Mouse (Mus musculus) left cerebral cortex, postnatal 14 days (tissue): ENCODE results near the gene Pvrig. TPM values are rescaled to one million over a fixed set of nuclear protein-coding genes. Genes with fewer than 3 reads are reported as not detected.
"Not testable (repeated sequence)": the region's sequence is repeated elsewhere in the genome, so short reads cannot be mapped to it uniquely, and the experiment has no call there.

Experiments
- DNase-seq, 2 experiments: peaks; one replicate each; pipeline ENCODE4 v3.0.0; 2021 to 2022; ENCODE audit warnings: low spot score in 2 of 2, mixed read lengths in 1 of 2
- intact Hi-C: fragments of 180-260 bp; cut with DNase I; formaldehyde crosslinking; loops from one replicate; pipeline ENCODE4 v1.15.1; 2025
- long read RNA-seq, 2 experiments: library from polyadenylated mRNA; stranded (forward); transcript quantifications; one replicate each; pipeline ENCODE4 v2.0.0; 2021
- total RNA-seq, 2 experiments: library from RNA; stranded (reverse); gene quantifications; 2 replicates each; pipeline ENCODE4 v1.2.3; 2021

Gene Pvrig
- total RNA-seq, result not detected
- long read RNA-seq, experiment 1, result 0 reads
- long read RNA-seq, experiment 2, result 0 reads

GRCm38 (mm10) chr5:138341661-138342060, at the start of gene Pvrig:
Pvrig (plus strand) TSS chr5:138341961.
- DNase-seq, result no peak
- intact Hi-C loops, result no loop called here

- intact Hi-C loops, result no loop called here
Measured at GRCm38 (mm10) chr5:138294158-138294557, 47.6 kb upstream of the Pvrig start.

DNA sequence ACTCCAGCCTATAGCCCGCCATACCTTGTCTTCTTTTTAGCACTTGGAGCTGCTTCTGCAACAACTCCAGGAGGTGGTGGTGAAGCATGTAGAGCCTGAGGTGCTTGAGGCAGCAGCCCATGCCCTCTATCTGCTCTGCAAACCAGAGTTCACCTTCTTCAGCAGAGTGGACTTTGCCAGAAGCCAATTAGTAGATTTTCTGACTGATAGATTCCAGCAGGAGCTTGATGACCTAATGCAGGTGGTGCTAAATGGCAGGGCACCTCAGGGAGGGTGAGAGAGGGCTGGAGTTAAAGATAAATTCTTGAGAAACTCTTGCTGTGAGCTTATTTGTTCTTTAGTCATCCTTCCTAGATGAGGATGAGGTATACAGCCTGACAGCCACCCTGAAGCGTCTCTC, 42.1 kb upstream of the Pvrig start:
- no peak for DNase-seq
- intact Hi-C loops, result no loop called here

More at GRCm38 (mm10) chr5:138294158-138294557, 47.6 kb upstream of the Pvrig start:
- no peak for DNase-seq

- no peak for DNase-seq
- intact Hi-C loops, result no loop called here
Measured at GRCm38 (mm10) chr5:138312795-138313194, 29.0 kb upstream of the Pvrig start.

DNA sequence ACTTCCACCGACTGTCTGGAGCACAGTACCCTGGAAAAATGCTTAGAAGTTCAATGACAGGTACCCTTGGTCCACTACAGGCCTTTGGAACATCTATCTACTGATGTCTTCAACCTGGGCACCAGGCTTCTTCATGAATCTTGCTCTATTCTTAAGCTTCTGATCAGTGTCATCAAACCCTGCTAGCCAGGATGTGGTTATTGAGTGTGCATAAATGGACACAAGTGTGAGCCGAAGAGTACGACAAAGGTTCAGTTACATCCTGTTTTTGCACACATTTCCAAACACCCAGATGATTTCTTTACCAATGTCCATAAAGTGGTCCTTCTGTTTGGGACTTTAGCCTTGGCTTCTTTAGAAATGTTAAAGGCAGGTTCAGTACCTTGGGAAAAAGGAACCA, 1.5 kb downstream of the Pvrig start:
- intact Hi-C loops, result no loop called here
- no peak for DNase-seq

DNA sequence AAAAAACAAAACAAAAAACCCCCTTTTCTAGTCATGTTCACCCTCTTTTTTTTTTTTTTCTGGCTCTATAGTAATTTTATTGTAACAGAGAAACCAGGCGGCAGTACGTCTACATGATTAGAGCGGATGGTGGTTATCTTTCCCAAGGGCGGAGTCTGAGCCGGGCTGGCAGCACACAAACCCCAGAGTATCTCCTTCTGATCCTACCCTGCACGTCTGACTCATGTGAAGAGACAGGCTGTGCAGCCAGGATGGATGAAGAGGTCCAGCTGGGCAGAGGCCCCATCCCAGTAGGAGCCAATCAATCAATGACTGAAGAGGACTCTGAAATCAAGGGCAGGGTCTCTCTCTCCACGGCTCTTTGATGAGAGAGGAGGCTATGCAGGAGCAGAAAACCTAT, 21.4 kb downstream of the Pvrig start:
- DNase-seq, intact Hi-C loops: not testable (repeated sequence)

DNA sequence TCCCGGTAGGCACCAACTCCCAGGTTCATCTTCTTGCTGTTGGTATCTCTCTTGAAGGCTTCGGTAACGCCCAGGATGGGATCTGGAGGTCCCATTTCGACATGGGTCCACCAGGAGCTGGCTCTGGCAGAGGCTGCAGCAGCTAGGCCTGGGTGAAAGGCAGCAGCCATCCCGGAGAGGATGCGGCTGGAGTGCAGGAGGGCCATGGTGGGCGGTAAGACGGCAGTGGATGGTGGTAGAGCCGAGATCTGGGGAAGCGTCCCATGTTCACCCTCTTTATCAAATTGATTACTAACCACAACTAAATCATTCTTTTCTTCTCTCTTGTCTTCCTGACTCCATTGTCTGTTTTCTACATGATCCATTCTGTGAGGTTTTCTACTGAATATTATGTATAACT, 23.6 kb downstream of the Pvrig start:
- intact Hi-C loops, result not testable (repeated sequence)

More for the DNA sequence above, 23.6 kb downstream of the Pvrig start:
- not testable (repeated sequence) for DNase-seq

Other genes with a start within 250 kb of the Pvrig start
- 10 to 100 TPM; 16.1 to 16.4 TPM for gene Zscan21, start 225.1 kb upstream of the Pvrig start, total RNA-seq
- gene Zfp113, start 186.2 kb upstream of the Pvrig start, total RNA-seq, result 1 to 10 TPM; 8.9 to 9.2 TPM
- 100 to 1,000 TPM; 137 to 142 TPM for gene Cops6, start 180.9 kb upstream of the Pvrig start, total RNA-seq
- gene Ap4m1, start 170.0 kb upstream of the Pvrig start, total RNA-seq, result 10 to 100 TPM; 21.6 to 24.8 TPM
- gene Mcm7, start 169.5 kb upstream of the Pvrig start, total RNA-seq, result 10 to 100 TPM; 11.8 to 14.2 TPM
- gene Taf6, start 154.5 kb upstream of the Pvrig start, total RNA-seq, result 10 to 100 TPM; 33.0 to 35.8 TPM
- 10 to 100 TPM; 17.2 to 18.0 TPM for gene Cnpy4, start 154.5 kb upstream of the Pvrig start, total RNA-seq
- 10 to 100 TPM; 10.1 to 12.8 TPM for gene Mblac1, start 147.6 kb upstream of the Pvrig start, total RNA-seq
- under 1 TPM in 1 of 2 experiments, not detected in 1; 0.53 TPM for gene Nxpe5, start 116.1 kb upstream of the Pvrig start, total RNA-seq
- 10 to 100 TPM; 64.3 to 69.0 TPM for gene Lamtor4, start 86.5 kb upstream of the Pvrig start, total RNA-seq
- gene BC037034, start 77.9 kb upstream of the Pvrig start, total RNA-seq, result 10 to 100 TPM; 65.6 to 70.2 TPM
- gene Gal3st4, start 69.1 kb upstream of the Pvrig start, total RNA-seq, result 1 to 10 TPM; 3.6 to 4.5 TPM
- gene Gm43720, start 62.0 kb upstream of the Pvrig start, total RNA-seq, result not detected
- gene Gpc2, start 62.0 kb upstream of the Pvrig start, total RNA-seq, result 1 to 10 TPM; 1.8 to 2.7 TPM
- 1 to 10 TPM; 1.1 to 1.8 TPM for gene Stag3, start 61.7 kb upstream of the Pvrig start, total RNA-seq
- 10 to 100 TPM; 19.2 to 21.0 TPM for gene Zfp157, start 99.5 kb downstream of the Pvrig start, total RNA-seq
- not detected for gene 1700123K08Rik, start 222.8 kb downstream of the Pvrig start, total RNA-seq